Mouse (Mus musculus) cerebellum, adult 11 months (tissue): ENCODE measurements around the gene Fam189a2.
A peak's percentile ranks its signal among the peaks of the same experiment; 100 is the strongest.

Source experiments
- DNase-seq: peaks from one replicate; pipeline ENCODE4 v3.0.0; 2022

Fam189a2 gene

GRCm38 (mm10) chr19:23971391-23971790 lies 59.4 kb downstream of the Fam189a2 start:
- no peak for DNase-seq

- no peak for DNase-seq
Observed at GRCm38 (mm10) chr19:23970374-23970773, 60.4 kb downstream of the Fam189a2 start.

- no peak for DNase-seq
Observed at GRCm38 (mm10) chr19:23968862-23969225, 62.0 kb downstream of the Fam189a2 start.

- no peak for DNase-seq
Observed at GRCm38 (mm10) chr19:23968125-23968861, 62.5 kb downstream of the Fam189a2 start.

GRCm38 (mm10) chr19:23967156-23967555 lies 63.7 kb downstream of the Fam189a2 start:
- DNase-seq, result peak; percentile 39

- no peak for DNase-seq
Observed at GRCm38 (mm10) chr19:23966376-23966775, 64.4 kb downstream of the Fam189a2 start.

- no peak for DNase-seq
Observed at GRCm38 (mm10) chr19:23964401-23964910, 66.4 kb downstream of the Fam189a2 start.

GRCm38 (mm10) chr19:23961516-23961915 lies 69.3 kb downstream of the Fam189a2 start:
- peak; percentile 77 for DNase-seq

- no peak for DNase-seq
Observed at GRCm38 (mm10) chr19:23960831-23961447, 69.9 kb downstream of the Fam189a2 start.

- DNase-seq, result no peak
Observed at GRCm38 (mm10) chr19:23960275-23960674, 70.5 kb downstream of the Fam189a2 start.

GRCm38 (mm10) chr19:23959870-23960269 lies 70.9 kb downstream of the Fam189a2 start:
- no peak for DNase-seq

GRCm38 (mm10) chr19:23958925-23959324 lies 71.9 kb downstream of the Fam189a2 start:
- DNase-seq, result no peak

GRCm38 (mm10) chr19:23957563-23957962 lies 73.3 kb downstream of the Fam189a2 start:
- no peak for DNase-seq

GRCm38 (mm10) chr19:23956299-23956975 lies 74.4 kb downstream of the Fam189a2 start:
- DNase-seq, result no peak

GRCm38 (mm10) chr19:23955461-23955860 lies 75.4 kb downstream of the Fam189a2 start:
- no peak for DNase-seq

- DNase-seq, result no peak
Observed at GRCm38 (mm10) chr19:23948301-23949000, 82.4 kb downstream of the Fam189a2 start.

GRCm38 (mm10) chr19:23947871-23948270 lies 82.9 kb downstream of the Fam189a2 start:
- DNase-seq, result no peak

GRCm38 (mm10) chr19:23946751-23947150 lies 84.1 kb downstream of the Fam189a2 start:
- DNase-seq, result no peak

- DNase-seq, result no peak
Observed at GRCm38 (mm10) chr19:23946026-23946685, 84.7 kb downstream of the Fam189a2 start.

- DNase-seq, result peak; percentile 47
Observed at GRCm38 (mm10) chr19:23942886-23943285, 87.9 kb downstream of the Fam189a2 start.

GRCm38 (mm10) chr19:23941422-23941949 lies 89.3 kb downstream of the Fam189a2 start:
- DNase-seq, result no peak

GRCm38 (mm10) chr19:23930826-23931225 lies 100.0 kb downstream of the Fam189a2 start:
- no peak for DNase-seq
